Mouse (Mus musculus) C2C12 (cell line): ENCODE measurements around the gene Gpr156.

Experiments used
- CTCF ChIP-seq: IDR thresholded peaks from one replicate; pipeline ENCODE4 v1.5.1; 2011; ENCODE audit not compliant: control insufficient read depth, insufficient read depth, insufficient read length
- MYOD1 ChIP-seq: IDR thresholded peaks from one replicate; pipeline ENCODE4 v1.6.1; 2011; ENCODE audit warnings: low read depth; ENCODE audit not compliant: control insufficient read depth, insufficient read length

GRCm38 (mm10) chr16:37874501-37875235, 41.6 kb upstream of the Gpr156 start:
- no peak for TF ChIP-seq CTCF
- no peak for TF ChIP-seq MYOD1
